Mouse (Mus musculus): ENCODE data around the gene Grm2.
"Not testable (repeated sequence)": the region's sequence is repeated elsewhere in the genome, so short reads cannot be mapped to it uniquely, and the experiment has no call there.

The Grm2 gene

GRCm38 (mm10) chr9:106652720-106653119 lies 3.2 kb downstream of the Grm2 start:
- in situ Hi-C loops (cut with MboI, MseI), result loop anchor here (5.0 kb wide), 1 partner anchor 125 kb away; no protein-coding TSS in a partner anchor

- in situ Hi-C loops (cut with MboI, MseI), result no loop called here
Measured at GRCm38 (mm10) chr9:106647226-106647625, 8.7 kb downstream of the Grm2 start.

GRCm38 (mm10) chr9:106645684-106646271 lies 10.1 kb downstream of the Grm2 start:
- in situ Hi-C loops (cut with MboI, MseI), result no loop called here

- in situ Hi-C loops (cut with MboI, MseI), result loop anchor here (5.0 kb wide), 1 partner anchor 46 kb away; no protein-coding TSS in a partner anchor
Measured at GRCm38 (mm10) chr9:106643787-106644186, 12.1 kb downstream of the Grm2 start.

- in situ Hi-C loops (cut with MboI, MseI), result loop anchor here (5.0 kb wide), 1 partner anchor 46 kb away; no protein-coding TSS in a partner anchor
Measured at GRCm38 (mm10) chr9:106643128-106643527, 12.8 kb downstream of the Grm2 start.

- in situ Hi-C loops (cut with MboI, MseI), result loop anchor here (5.0 kb wide), 1 partner anchor 44 kb away; no protein-coding TSS in a partner anchor
Measured at GRCm38 (mm10) chr9:106641346-106641745, 14.5 kb downstream of the Grm2 start.

- in situ Hi-C loops (cut with MboI, MseI), result no loop called here
Measured at GRCm38 (mm10) chr9:106638154-106638553, 17.7 kb downstream of the Grm2 start.

- in situ Hi-C loops (cut with MboI, MseI), result no loop called here
Measured at GRCm38 (mm10) chr9:106632185-106632584, 23.7 kb downstream of the Grm2 start.

- in situ Hi-C loops (cut with MboI, MseI), result not testable (repeated sequence)
Measured at GRCm38 (mm10) chr9:106627796-106628195, 28.1 kb downstream of the Grm2 start.

- in situ Hi-C loops (cut with MboI, MseI), result no loop called here
Measured at GRCm38 (mm10) chr9:106626282-106626681, 29.6 kb downstream of the Grm2 start, which contains the start of gene Iqcf6. Gene Iqcf6, plus strand, starts transcription at chr9:106626582.

- in situ Hi-C loops (cut with MboI, MseI), result no loop called here
Measured at GRCm38 (mm10) chr9:106617496-106617895, 38.4 kb downstream of the Grm2 start.

GRCm38 (mm10) chr9:106616306-106616705 lies 39.6 kb downstream of the Grm2 start:
- in situ Hi-C loops (cut with MboI, MseI), result no loop called here

GRCm38 (mm10) chr9:106614616-106615015 lies 41.3 kb downstream of the Grm2 start:
- in situ Hi-C loops (cut with MboI, MseI), result no loop called here

- in situ Hi-C loops (cut with MboI, MseI), result no loop called here
Measured at GRCm38 (mm10) chr9:106613951-106614350, 41.9 kb downstream of the Grm2 start.

GRCm38 (mm10) chr9:106610727-106611126 lies 45.2 kb downstream of the Grm2 start:
- in situ Hi-C loops (cut with MboI, MseI), result no loop called here

- in situ Hi-C loops (cut with MboI, MseI), result no loop called here
Measured at GRCm38 (mm10) chr9:106600546-106600945, 55.3 kb downstream of the Grm2 start.

- in situ Hi-C loops (cut with MboI, MseI), result loop anchor here (5.0 kb wide), 1 partner anchor 44 kb away; no protein-coding TSS in a partner anchor
Measured at GRCm38 (mm10) chr9:106598466-106598865, 57.4 kb downstream of the Grm2 start.

- in situ Hi-C loops (cut with MboI, MseI), result loop anchor here (5.0 kb wide), 1 partner anchor 46 kb away; no protein-coding TSS in a partner anchor
Measured at GRCm38 (mm10) chr9:106595836-106596235, 60.0 kb downstream of the Grm2 start.

- in situ Hi-C loops (cut with MboI, MseI), result loop anchor here (5.0 kb wide), 1 partner anchor 47 kb away; no protein-coding TSS in a partner anchor
Measured at GRCm38 (mm10) chr9:106595402-106595801, 60.5 kb downstream of the Grm2 start.

All from T-helper 1 cell (primary cell).